Mouse (Mus musculus) neural tube, embryonic 12.5 days (tissue): ENCODE results near the gene Rab11fip3. TPM values are rescaled to one million over a fixed set of nuclear protein-coding genes. Genes with fewer than 3 reads are reported as not detected.
A peak's percentile ranks its signal among the peaks of the same experiment; 100 is the strongest.

Source experiments
- ATAC-seq: fragments of 200-750 bp; cut with Nextera tagmentation; 2 replicates; pipeline ENCODE4 v1.8.0; 2017; ENCODE audit warnings: low read depth, mild to moderate bottlenecking, moderate TSS enrichment, moderate library complexity; ENCODE audit not compliant: low FRiP score
- H3K27ac ChIP-seq: fragments of 300-500 bp; sonication (generic); 2 replicates; pipeline ENCODE4 v1.5.1; 2016
- H3K27me3 ChIP-seq: fragments of 300-500 bp; sonication (generic); replicated peaks from 2 replicates; pipeline ENCODE4 v1.6.1; 2016; ENCODE audit warnings: mild to moderate bottlenecking
- H3K36me3 ChIP-seq: fragments of 300-500 bp; sonication (generic); 2 replicates; pipeline ENCODE4 v1.6.1; 2016; ENCODE audit warnings: mild to moderate bottlenecking
- H3K4me1 ChIP-seq: fragments of 300-500 bp; sonication (generic); 2 replicates; pipeline ENCODE4 v1.6.1; 2016
- H3K4me2 ChIP-seq: fragments of 300-500 bp; sonication (generic); replicated peaks from 2 replicates; pipeline ENCODE4 v1.6.1; 2016; ENCODE audit warnings: mild to moderate bottlenecking
- H3K4me3 ChIP-seq: fragments of 300-500 bp; sonication (generic); 2 replicates; pipeline ENCODE4 v1.5.1; 2016
- H3K9ac ChIP-seq: fragments of 300-500 bp; sonication (generic); 2 replicates; pipeline ENCODE4 v1.6.1; 2016; ENCODE audit warnings: mild to moderate bottlenecking
- H3K9me3 ChIP-seq: fragments of 300-500 bp; sonication (generic); 2 replicates; pipeline ENCODE4 v1.6.1; 2016; ENCODE audit warnings: mild to moderate bottlenecking
- WGBS: fragments of 180-500 bp; shearing (Covaris S2); methylation state at CpG from one replicate; pipeline ENCODE4 v1.1.7; 2016; 5-methylcytosine and 5-hydroxymethylcytosine counted together
- polyA plus RNA-seq: library from polyadenylated mRNA; unstranded; fragments of >200 nt; fragmentation: Nextera tagmentation; extraction: Ambion mirVana; gene quantifications from 2 replicates; pipeline ENCODE4 v1.2.1, GENCODE M21; 2016

Rab11fip3 gene
- polyA plus RNA-seq, 1 experiment from 2014 or later, result 33.8 TPM

DNA sequence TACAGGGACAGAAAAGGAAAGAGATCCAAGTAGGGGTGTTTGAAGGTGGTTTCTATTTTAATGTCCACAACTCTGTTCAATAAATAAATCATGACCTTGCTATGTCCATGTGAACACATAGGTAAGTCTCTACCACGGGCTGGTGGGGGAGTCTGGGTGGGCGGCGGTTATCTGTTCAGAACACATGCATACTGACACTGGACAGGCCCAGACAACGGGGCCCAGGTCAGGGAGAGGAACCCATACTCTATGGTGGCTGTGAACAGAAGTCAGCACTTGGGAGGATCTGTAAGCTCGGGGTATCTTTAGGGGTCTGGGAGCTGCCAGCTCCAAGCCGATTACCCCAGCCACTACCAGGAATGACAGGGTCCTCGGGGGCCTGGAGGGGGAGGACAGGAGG is 123.0 kb downstream of the Rab11fip3 start:
- Histone ChIP-seq H3K4me3 (no peak overlapping the region), H3K9ac (no peak overlapping the region), H3K9me3 (no peaks in the 10 kb centered on the region), H3K36me3 (no peaks in the 10 kb centered on the region), H3K27me3 (peaks cover 18% of the 10 kb centered on the region), H3K4me2 (no peak overlapping the region), H3K4me1 (peaks cover 5% of the 10 kb centered on the region; the same call in 1 of the 2 replicates), H3K27ac (no peak overlapping the region)
- whole genome bisulfite sequencing, result 85% methylated on average over 7 of the region's 7 CpGs
- no peak for ATAC-seq

DNA sequence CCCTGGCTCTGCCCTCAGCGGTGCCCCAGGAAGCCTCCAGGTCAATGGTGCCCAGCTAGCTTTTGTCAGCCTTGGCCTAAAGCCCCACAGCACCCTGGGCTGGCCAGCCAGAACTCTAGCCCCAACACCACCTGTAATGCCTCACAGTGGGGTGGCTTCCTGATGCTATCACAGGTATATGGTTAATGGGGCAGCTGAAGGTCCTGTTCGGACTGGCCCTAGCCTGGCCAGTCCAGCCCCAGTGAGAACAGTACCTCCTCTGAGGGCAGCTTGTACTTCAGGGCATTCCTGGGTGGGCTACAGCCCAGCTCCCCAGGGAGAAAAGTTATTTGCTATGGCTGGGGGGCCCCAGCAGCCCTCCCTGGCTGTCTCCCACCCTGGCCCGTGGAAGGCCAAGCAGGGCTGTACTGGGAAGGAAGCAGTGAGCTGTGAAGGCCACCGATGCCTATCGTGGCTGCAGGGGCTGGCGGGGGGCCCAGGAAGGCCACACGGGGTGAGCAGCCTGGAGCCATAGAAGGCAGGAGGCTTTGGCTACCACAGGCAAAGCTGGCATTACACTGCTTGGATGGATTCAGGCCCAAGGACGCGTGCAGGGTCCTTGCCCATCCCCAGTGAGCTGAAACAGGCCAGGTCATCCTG is 123.7 kb downstream of the Rab11fip3 start:
- ATAC-seq, result no peak
- 76% methylated on average over 9 of the region's 9 CpGs for WGBS
- Histone ChIP-seq H3K4me3 (no peak overlapping the region), H3K27me3 (peaks cover 11% of the 10 kb centered on the region), H3K9ac (no peak overlapping the region), H3K4me1 (peaks cover 6% of the 10 kb centered on the region), H3K4me2 (no peak overlapping the region), H3K36me3 (no peaks in the 10 kb centered on the region), H3K27ac (no peak overlapping the region), H3K9me3 (no peaks in the 10 kb centered on the region)

DNA sequence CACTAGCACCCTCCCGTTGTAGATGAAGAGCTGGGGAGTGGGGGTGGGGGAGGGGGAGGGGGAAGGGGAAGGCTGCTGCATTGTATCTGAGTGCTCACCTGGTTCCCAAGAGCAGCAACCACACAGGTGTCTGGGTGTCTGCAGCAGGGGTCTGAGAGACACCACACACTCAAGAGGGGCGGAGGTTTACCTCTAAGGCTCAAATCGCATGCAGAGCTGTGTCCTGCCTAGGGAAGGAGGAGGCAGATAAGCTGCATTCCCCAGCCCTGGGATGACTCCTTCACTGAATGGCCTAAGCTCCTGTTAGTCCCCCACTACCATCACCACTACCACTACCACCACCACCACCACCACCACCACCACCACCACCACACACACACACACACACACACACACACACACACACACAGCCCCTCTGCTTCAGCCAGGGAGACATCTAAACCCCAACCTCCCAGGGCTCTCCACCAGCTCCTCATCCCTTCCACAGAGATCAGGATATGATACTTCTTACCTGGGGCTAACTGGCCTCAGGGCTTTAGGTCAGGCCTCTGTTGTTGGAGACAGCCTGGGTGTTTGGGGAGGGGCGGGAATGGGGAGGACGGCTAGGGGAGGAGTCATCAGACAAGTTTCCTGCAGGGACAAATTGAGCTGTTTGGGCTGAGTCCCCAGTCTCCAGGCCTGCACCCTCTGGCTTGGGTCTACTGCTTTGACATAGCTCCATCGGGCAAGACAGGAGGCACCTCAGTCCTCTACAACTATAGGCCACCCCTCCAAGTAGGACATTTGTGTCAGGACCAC is 124.8 kb downstream of the Rab11fip3 start, which contains the start of the genes Pigq and Nhlrc4:
Pigq (minus strand) TSS at position 571 of the 798 bp plus-strand sequence.
Nhlrc4 (minus strand) TSS at position 596 of the 798 bp plus-strand sequence.
- WGBS, result 61% methylated on average over 6 of the region's 6 CpGs
- ATAC-seq, result no peak
- no peak within 1 kb of the TSS for H3K4me3 ChIP-seq
- peaks cover 7% of the 10 kb centered on the region for H3K4me1 ChIP-seq
- H3K27me3 ChIP-seq, result 0 out of 2 replicates have a peak, but pooled peaks cover under 1% of the 10 kb centered on the region
- H3K9me3 ChIP-seq, result no peaks in the 10 kb centered on the region
- no peak within 1 kb of the TSS for H3K9ac ChIP-seq
- H3K36me3 ChIP-seq, result no peaks in the 10 kb centered on the region
- H3K4me2 ChIP-seq, result no peak within 1 kb of the TSS
- no peak within 1 kb of the TSS; the same call in 1 of the 2 replicates for H3K27ac ChIP-seq

DNA sequence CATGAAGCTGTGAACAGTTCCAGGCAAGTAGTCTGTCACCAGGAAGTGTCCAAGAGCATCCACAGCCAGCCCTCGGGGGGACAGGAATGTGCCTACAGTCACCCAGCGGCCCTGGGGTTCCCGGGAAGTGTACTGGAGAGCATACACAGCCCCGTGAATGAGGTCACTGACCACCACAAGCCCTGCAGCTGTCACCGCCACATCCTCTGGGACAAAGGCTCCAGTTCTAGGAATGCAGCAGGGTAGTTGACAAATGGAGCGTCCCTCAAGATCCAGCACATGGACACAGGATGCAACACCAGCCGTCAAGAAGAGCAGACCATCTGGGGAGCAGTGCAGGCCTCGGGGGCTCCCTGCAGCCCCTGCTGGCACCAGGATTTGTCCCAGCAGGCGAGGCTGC is 125.6 kb downstream of the Rab11fip3 start:
- H3K4me3 ChIP-seq, result no peak overlapping the region
- H3K4me1 ChIP-seq, result peaks cover 7% of the 10 kb centered on the region

DNA sequence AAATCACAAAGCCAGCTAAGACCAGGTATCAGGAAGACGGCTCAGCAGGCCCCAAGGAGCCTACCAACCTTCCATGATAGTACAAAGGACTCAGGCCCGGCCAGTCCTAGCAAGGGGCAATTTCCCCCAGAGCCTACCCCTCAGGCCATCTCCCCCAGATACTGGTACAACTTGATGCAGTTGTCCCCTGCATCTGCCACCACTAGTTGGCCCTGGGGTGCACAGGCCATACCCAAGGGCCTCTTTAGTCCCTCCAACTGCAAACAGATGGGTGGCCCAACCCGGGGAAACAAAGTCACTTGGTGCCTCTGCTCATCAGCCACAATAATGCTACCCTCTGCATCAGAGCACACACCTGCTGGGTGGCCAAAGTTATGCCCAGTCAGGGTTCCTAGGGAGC is 126.1 kb downstream of the Rab11fip3 start:
- H3K9me3 ChIP-seq, result no peaks in the 10 kb centered on the region
- H3K4me3 ChIP-seq, result no peak overlapping the region
- H3K4me2 ChIP-seq, result no peak overlapping the region
- no peak for ATAC-seq
- WGBS, result 88% methylated on average over 3 of the region's 3 CpGs
- no peaks in the 10 kb centered on the region for H3K27me3 ChIP-seq
- no peaks in the 10 kb centered on the region for H3K36me3 ChIP-seq
- no peak overlapping the region for H3K27ac ChIP-seq
- H3K4me1 ChIP-seq, result peaks cover 7% of the 10 kb centered on the region
- no peak overlapping the region for H3K9ac ChIP-seq

More for the DNA sequence above, 125.6 kb downstream of the Rab11fip3 start:
- no peaks in the 10 kb centered on the region for H3K36me3 ChIP-seq
- H3K9me3 ChIP-seq, result no peaks in the 10 kb centered on the region
- H3K4me2 ChIP-seq, result no peak overlapping the region
- no peak for ATAC-seq
- no peak overlapping the region; the same call in 1 of the 2 replicates for H3K27ac ChIP-seq
- 82% methylated on average over 9 of the region's 9 CpGs for WGBS
- no peaks in the 10 kb centered on the region for H3K27me3 ChIP-seq
- H3K9ac ChIP-seq, result no peak overlapping the region

DNA sequence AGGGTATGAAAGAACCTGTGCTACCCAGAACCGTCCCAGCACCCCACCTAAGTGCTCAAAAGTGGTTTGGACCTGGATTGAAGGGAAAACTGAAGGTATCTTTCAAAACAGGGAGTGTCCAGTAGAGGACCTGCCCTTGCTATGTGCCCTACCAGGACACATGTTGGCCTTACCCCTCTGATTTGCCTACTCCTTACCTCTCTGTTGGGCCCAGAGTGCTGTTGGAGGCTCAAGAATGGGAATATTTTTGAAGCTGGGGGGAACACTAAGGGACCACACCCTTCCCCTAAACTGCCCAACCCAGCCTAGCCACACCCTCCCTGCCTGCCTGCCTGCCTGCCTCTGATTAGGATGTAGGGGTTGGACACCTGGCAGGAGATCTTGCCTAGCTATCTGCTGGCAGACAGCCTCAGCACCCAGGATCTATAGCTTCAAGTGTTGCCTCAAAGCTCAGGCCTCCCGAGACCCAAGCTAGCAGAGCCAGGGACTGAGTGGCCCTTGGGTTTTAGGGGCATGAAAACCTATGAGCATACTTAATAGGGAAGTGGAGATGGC is 126.7 kb downstream of the Rab11fip3 start:
- Histone ChIP-seq H3K27me3 (no peaks in the 10 kb centered on the region), H3K9me3 (no peaks in the 10 kb centered on the region), H3K4me3 (no peak overlapping the region), H3K4me1 (peaks cover 7% of the 10 kb centered on the region), H3K36me3 (no peaks in the 10 kb centered on the region), H3K4me2 (no peak overlapping the region), H3K27ac (no peak overlapping the region), H3K9ac (no peak overlapping the region)
- 0 out of 2 replicates have a peak, but pooled peaks have one; percentile 13 for ATAC-seq
- WGBS, result 88% methylated on average over 2 of the region's 2 CpGs

DNA sequence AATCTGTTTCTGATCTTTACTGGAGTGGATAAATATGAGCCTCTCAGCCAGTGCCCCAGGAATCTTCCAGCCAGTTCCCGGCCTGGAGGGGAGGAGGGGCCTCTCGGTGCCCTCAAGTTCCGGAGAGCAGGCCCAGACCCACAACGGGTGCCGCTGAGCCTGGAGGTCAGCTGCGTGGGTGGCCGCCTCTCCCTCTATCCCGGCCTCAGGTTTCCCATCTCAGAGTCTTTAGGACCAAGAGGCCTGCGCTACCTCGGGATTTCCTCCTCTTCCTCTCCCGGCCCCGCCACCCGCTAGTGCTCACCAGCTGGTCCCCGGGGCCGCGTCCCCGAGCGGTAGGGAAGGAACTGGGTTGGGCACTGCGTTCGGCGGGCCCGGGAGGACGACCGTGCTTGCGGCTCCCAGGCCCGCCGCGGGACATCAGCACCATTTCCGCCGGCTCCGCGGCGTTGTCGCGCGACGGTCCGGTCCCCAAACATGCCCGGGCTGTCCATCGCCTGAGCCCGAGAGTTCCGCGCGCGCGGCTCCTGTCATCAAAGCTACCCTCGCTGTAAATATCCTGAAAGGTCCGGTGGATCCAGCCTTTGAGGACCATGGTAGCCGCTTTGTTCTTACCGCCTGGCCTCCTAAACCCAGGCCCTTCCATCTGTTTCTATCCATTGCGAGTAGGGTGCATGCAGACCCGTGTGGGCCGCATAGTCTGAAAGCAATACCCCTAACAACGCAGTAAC is 127.7 kb downstream of the Rab11fip3 start:
- H3K9me3 ChIP-seq, result no peaks in the 10 kb centered on the region
- H3K27me3 ChIP-seq, result no peaks in the 10 kb centered on the region
- H3K4me2 ChIP-seq, result peak overlapping the region; percentile 77
- peak overlapping the region; percentile 65; the same call in 1 of the 2 replicates for H3K27ac ChIP-seq
- peaks cover 7% of the 10 kb centered on the region for H3K4me1 ChIP-seq
- peak; percentile 56; the same call in 1 of the 2 replicates for ATAC-seq
- peak overlapping the region; percentile 93 for H3K9ac ChIP-seq
- 4% methylated on average over 54 of the region's 54 CpGs for WGBS
- H3K36me3 ChIP-seq, result peaks cover 9% of the 10 kb centered on the region
- H3K4me3 ChIP-seq, result peak overlapping the region; percentile 73

Other genes starting within 250 kb of the Rab11fip3 start
- gene Wdr24, start 245.9 kb downstream of the Rab11fip3 start, polyA plus RNA-seq, result 27.6 and 28.6 TPM in 2 replicates
- gene Jmjd8, start 240.7 kb downstream of the Rab11fip3 start, polyA plus RNA-seq, result 67.7 and 72.6 TPM in 2 replicates
- gene Stub1, start 236.2 kb downstream of the Rab11fip3 start, polyA plus RNA-seq, result 293 and 301 TPM in 2 replicates
- 8.1 and 8.6 TPM in 2 replicates for gene Rhbdl1, start 232.3 kb downstream of the Rab11fip3 start, polyA plus RNA-seq
- gene Gm20683, start 227.8 kb downstream of the Rab11fip3 start, polyA plus RNA-seq, result 3.9 and 4.8 TPM in 2 replicates
- 18.4 and 20.1 TPM in 2 replicates for gene Rhot2, start 224.7 kb downstream of the Rab11fip3 start, polyA plus RNA-seq
- gene Wdr90, start 208.1 kb downstream of the Rab11fip3 start, polyA plus RNA-seq, result 23.6 and 24.9 TPM in 2 replicates
- 6.8 and 7.2 TPM in 2 replicates for gene Mcrip2, start 200.8 kb downstream of the Rab11fip3 start, polyA plus RNA-seq
- 52.0 and 56.9 TPM in 2 replicates for gene Mettl26, start 194.5 kb downstream of the Rab11fip3 start, polyA plus RNA-seq
- 0.63 and 0.86 TPM in 2 replicates for gene Wfikkn1, start 188.7 kb downstream of the Rab11fip3 start, polyA plus RNA-seq
- 47.7 and 49.3 TPM in 2 replicates for gene Rab40c, start 149.8 kb downstream of the Rab11fip3 start, polyA plus RNA-seq
- 54.7 and 57.3 TPM in 2 replicates for gene Pigq, start 124.6 kb downstream of the Rab11fip3 start, polyA plus RNA-seq
- 0.11 and 0.14 TPM in 2 replicates for gene Nhlrc4, start 124.6 kb downstream of the Rab11fip3 start, polyA plus RNA-seq
- gene A930017K11Rik, start 117.0 kb downstream of the Rab11fip3 start, polyA plus RNA-seq, result 0.08 TPM in 2 replicates
- 28.2 and 31.5 TPM in 2 replicates for gene Capn15, start 83.8 kb downstream of the Rab11fip3 start, polyA plus RNA-seq
- gene Decr2, start 20.8 kb upstream of the Rab11fip3 start, polyA plus RNA-seq, result 28.6 and 30.1 TPM in 2 replicates
- gene Nme4, start 26.0 kb upstream of the Rab11fip3 start, polyA plus RNA-seq, result 50.8 and 54.4 TPM in 2 replicates
- 2.3 and 2.4 TPM in 2 replicates for gene Tmem8, start 43.7 kb upstream of the Rab11fip3 start, polyA plus RNA-seq
- gene Mrpl28, start 53.9 kb upstream of the Rab11fip3 start, polyA plus RNA-seq, result 190 and 200 TPM in 2 replicates
- gene Axin1, start 69.1 kb upstream of the Rab11fip3 start, polyA plus RNA-seq, result 22.6 and 23.4 TPM in 2 replicates
- gene Pdia2, start 129.5 kb upstream of the Rab11fip3 start, polyA plus RNA-seq, result 0.15 and 0.60 TPM in 2 replicates
- 6.0 and 6.3 TPM in 2 replicates for gene Rgs11, start 133.4 kb upstream of the Rab11fip3 start, polyA plus RNA-seq
- gene Arhgdig, start 138.2 kb upstream of the Rab11fip3 start, polyA plus RNA-seq, result 37.6 and 45.2 TPM in 2 replicates
- 28.6 and 29.9 TPM in 2 replicates for gene Fam234a, start 174.7 kb upstream of the Rab11fip3 start, polyA plus RNA-seq
- 141 and 146 TPM in 2 replicates for gene Luc7l, start 183.3 kb upstream of the Rab11fip3 start, polyA plus RNA-seq